Mouse (Mus musculus): ENCODE data around the gene Ppef2. TPM values are rescaled to one million over a fixed set of nuclear protein-coding genes. Genes with fewer than 3 reads are reported as not detected.

Gene Ppef2
- polyA plus RNA-seq (2015; fragmentation: Nextera tagmentation; extraction: Ambion mirVana) = 0.05 and 0.06 TPM in 2 replicates

GRCm38 (mm10) chr5:92256218-92256617 is at the start of gene Ppef2:
Gene Ppef2, minus strand, starts transcription at chr5:92256278.
- Histone ChIP-seq H3K27ac (replicated peaks) (no peak within 1 kb of the TSS), H3K9ac (no peak within 1 kb of the TSS), H3K4me3 (replicated peaks) (no peak within 1 kb of the TSS), H3K27me3 (peaks cover 63% of the 10 kb centered on the region), H3K4me1 (replicated peaks) (no peaks in the 10 kb centered on the region), H3K9me3 (replicated peaks) (no peaks in the 10 kb centered on the region), H3K4me2 (no peak within 1 kb of the TSS), H3K36me3 (replicated peaks) (no peaks in the 10 kb centered on the region)
- WGBS (ENCODE audit: insufficient replicate concordance) = 21% methylated on average over 6 of the region's 6 CpGs
- no peak for ATAC-seq (ENCODE audit: insufficient read depth)

- no peak overlapping the region for H3K9ac ChIP-seq
- H3K36me3 ChIP-seq (replicated peaks) = peaks cover 67% of the 10 kb centered on the region
- peaks cover 15% of the 10 kb centered on the region for H3K4me1 ChIP-seq (replicated peaks)
- WGBS (ENCODE audit: insufficient replicate concordance) = 71% methylated on average over 3 of the region's 3 CpGs
- no peak overlapping the region for H3K27ac ChIP-seq (replicated peaks)
- no peak overlapping the region for H3K4me2 ChIP-seq
- no peak overlapping the region for H3K4me3 ChIP-seq (replicated peaks)
- H3K9me3 ChIP-seq (replicated peaks) = no peaks in the 10 kb centered on the region
- H3K27me3 ChIP-seq = no peaks in the 10 kb centered on the region
- ATAC-seq (ENCODE audit: insufficient read depth) = no peak
These were observed 48.2 kb upstream of the Ppef2 start for GRCm38 (mm10) chr5:92304291-92304690.

GRCm38 (mm10) chr5:92302149-92302840 is 46.2 kb upstream of the Ppef2 start:
- ATAC-seq (ENCODE audit: insufficient read depth) = no peak
- no peak overlapping the region for H3K4me3 ChIP-seq (replicated peaks)
- H3K4me2 ChIP-seq = no peak overlapping the region
- H3K27ac ChIP-seq (replicated peaks) = no peak overlapping the region
- no peak overlapping the region for H3K9ac ChIP-seq
- H3K27me3 ChIP-seq = no peaks in the 10 kb centered on the region
- H3K36me3 ChIP-seq (replicated peaks) = peaks cover 84% of the 10 kb centered on the region
- H3K9me3 ChIP-seq (replicated peaks) = no peaks in the 10 kb centered on the region
- H3K4me1 ChIP-seq (replicated peaks) = no peaks in the 10 kb centered on the region
- WGBS (ENCODE audit: insufficient replicate concordance) = 77% methylated on average over 13 of the region's 13 CpGs

GRCm38 (mm10) chr5:92294525-92294924 is 38.4 kb upstream of the Ppef2 start:
- no peak overlapping the region for H3K27ac ChIP-seq (replicated peaks)
- no peak overlapping the region for H3K4me3 ChIP-seq (replicated peaks)
- H3K27me3 ChIP-seq = no peaks in the 10 kb centered on the region
- ATAC-seq (ENCODE audit: insufficient read depth) = no peak
- peaks cover 74% of the 10 kb centered on the region for H3K36me3 ChIP-seq (replicated peaks)
- WGBS (ENCODE audit: insufficient replicate concordance) = 71% methylated on average over 2 of the region's 2 CpGs
- H3K4me2 ChIP-seq = no peak overlapping the region
- no peak overlapping the region for H3K9ac ChIP-seq
- no peaks in the 10 kb centered on the region for H3K9me3 ChIP-seq (replicated peaks)
- peaks cover 8% of the 10 kb centered on the region; the same call in 1 of the 2 replicates for H3K4me1 ChIP-seq (replicated peaks)

- H3K4me1 ChIP-seq (replicated peaks) = peaks cover 8% of the 10 kb centered on the region; the same call in 1 of the 2 replicates
- no peak overlapping the region for H3K9ac ChIP-seq
- no peak overlapping the region for H3K4me3 ChIP-seq (replicated peaks)
- 0 out of 2 replicates have a peak overlapping the region, but pooled peaks have one; percentile 19 for H3K27ac ChIP-seq (replicated peaks)
- H3K4me2 ChIP-seq = no peak overlapping the region
- H3K9me3 ChIP-seq (replicated peaks) = no peaks in the 10 kb centered on the region
- no peaks in the 10 kb centered on the region for H3K27me3 ChIP-seq
- WGBS (ENCODE audit: insufficient replicate concordance) = 72% methylated on average over 6 of the region's 6 CpGs
- peaks cover 74% of the 10 kb centered on the region for H3K36me3 ChIP-seq (replicated peaks)
- ATAC-seq (ENCODE audit: insufficient read depth) = no peak
These were observed 35.8 kb upstream of the Ppef2 start for GRCm38 (mm10) chr5:92291652-92292414.

GRCm38 (mm10) chr5:92287840-92288239 is 31.8 kb upstream of the Ppef2 start:
- no peak overlapping the region for H3K27ac ChIP-seq (replicated peaks)
- no peaks in the 10 kb centered on the region for H3K27me3 ChIP-seq
- no peaks in the 10 kb centered on the region for H3K9me3 ChIP-seq (replicated peaks)
- 71% methylated on average over 6 of the region's 6 CpGs for WGBS (ENCODE audit: insufficient replicate concordance)
- H3K4me1 ChIP-seq (replicated peaks) = peaks cover 23% of the 10 kb centered on the region
- peaks cover 65% of the 10 kb centered on the region for H3K36me3 ChIP-seq (replicated peaks)
- ATAC-seq (ENCODE audit: insufficient read depth) = no peak
- H3K9ac ChIP-seq = no peak overlapping the region
- no peak overlapping the region for H3K4me3 ChIP-seq (replicated peaks)
- no peak overlapping the region for H3K4me2 ChIP-seq

- Histone ChIP-seq H3K4me3 (replicated peaks) (no peak overlapping the region), H3K9ac (no peak overlapping the region), H3K9me3 (replicated peaks) (no peaks in the 10 kb centered on the region), H3K36me3 (replicated peaks) (peaks cover 27% of the 10 kb centered on the region), H3K27me3 (peaks cover 3% of the 10 kb centered on the region; the same call in 1 of the 2 replicates), H3K4me2 (peak overlapping the region; percentile 46), H3K27ac (replicated peaks) (peak overlapping the region; percentile 45), H3K4me1 (replicated peaks) (peaks cover 38% of the 10 kb centered on the region)
- ATAC-seq (ENCODE audit: insufficient read depth) = peak; percentile 53
- 21% methylated on average over 3 of the region's 3 CpGs for whole genome bisulfite sequencing (ENCODE audit: insufficient replicate concordance)
These were observed 27.0 kb upstream of the Ppef2 start for GRCm38 (mm10) chr5:92283107-92283506.

- no peak overlapping the region for H3K9ac ChIP-seq
- ATAC-seq (ENCODE audit: insufficient read depth) = no peak
- H3K27me3 ChIP-seq = peaks cover 6% of the 10 kb centered on the region
- H3K4me2 ChIP-seq = peak overlapping the region; percentile 46; the same call in 1 of the 2 replicates
- H3K36me3 ChIP-seq (replicated peaks) = peaks cover 22% of the 10 kb centered on the region
- 70% methylated on average over 4 of the region's 4 CpGs for WGBS (ENCODE audit: insufficient replicate concordance)
- H3K9me3 ChIP-seq (replicated peaks) = no peaks in the 10 kb centered on the region
- no peak overlapping the region for H3K4me3 ChIP-seq (replicated peaks)
- H3K4me1 ChIP-seq (replicated peaks) = peaks cover 43% of the 10 kb centered on the region
- H3K27ac ChIP-seq (replicated peaks) = peak overlapping the region; percentile 45; the same call in 1 of the 2 replicates
These were observed 26.5 kb upstream of the Ppef2 start for GRCm38 (mm10) chr5:92282571-92282970.

GRCm38 (mm10) chr5:92278942-92279537 is 23.0 kb upstream of the Ppef2 start:
- H3K4me1 ChIP-seq (replicated peaks) = peaks cover 45% of the 10 kb centered on the region
- no peak overlapping the region for H3K4me3 ChIP-seq (replicated peaks)
- WGBS (ENCODE audit: insufficient replicate concordance) = 27% methylated on average over 10 of the region's 10 CpGs
- ATAC-seq (ENCODE audit: insufficient read depth) = no peak; the same call in 1 of the 2 replicates
- peaks cover 37% of the 10 kb centered on the region for H3K27me3 ChIP-seq
- no peak overlapping the region for H3K9ac ChIP-seq
- no peak overlapping the region for H3K27ac ChIP-seq (replicated peaks)
- no peaks in the 10 kb centered on the region for H3K36me3 ChIP-seq (replicated peaks)
- H3K9me3 ChIP-seq (replicated peaks) = no peaks in the 10 kb centered on the region
- no peak overlapping the region; the same call in 1 of the 2 replicates for H3K4me2 ChIP-seq

- Histone ChIP-seq H3K27me3 (peaks cover 41% of the 10 kb centered on the region), H3K9me3 (replicated peaks) (no peaks in the 10 kb centered on the region), H3K36me3 (replicated peaks) (no peaks in the 10 kb centered on the region), H3K4me1 (replicated peaks) (peaks cover 33% of the 10 kb centered on the region), H3K27ac (replicated peaks) (peak within 1 kb of the TSS; percentile 48; the same call in 1 of the 2 replicates), H3K4me3 (replicated peaks) (peak within 1 kb of the TSS; percentile 71), H3K4me2 (peak within 1 kb of the TSS; percentile 90), H3K9ac (peak within 1 kb of the TSS; percentile 46; the same call in 1 of the 2 replicates)
- peak; percentile 86 for ATAC-seq (ENCODE audit: insufficient read depth)
- 2% methylated on average over 54 of the region's 54 CpGs for WGBS (ENCODE audit: insufficient replicate concordance)
These were observed 21.6 kb upstream of the Ppef2 start, which contains the start of gene Naaa for GRCm38 (mm10) chr5:92277437-92278394. Gene Naaa, minus strand, starts transcription at chr5:92278170.

Measured in liver, embryonic 15.5 days (tissue).